Mouse (Mus musculus) kidney, embryonic 16.5 days (tissue): ENCODE data around the gene Plk2. TPM values are rescaled to one million over a fixed set of nuclear protein-coding genes. Genes with fewer than 3 reads are reported as not detected.
A peak's percentile ranks its signal among the peaks of the same experiment; 100 is the strongest.

Experiments
- ATAC-seq: fragments of 200-750 bp; cut with Nextera tagmentation; 2 replicates; pipeline ENCODE4 v1.8.0; 2017; ENCODE audit warnings: moderate TSS enrichment; ENCODE audit not compliant: low FRiP score, low TSS enrichment
- H3K27ac ChIP-seq: fragments of 300-500 bp; sonication (generic); 2 replicates; pipeline ENCODE4 v1.5.1; 2014; ENCODE audit warnings: low read length
- H3K27me3 ChIP-seq: fragments of 300-500 bp; sonication (generic); 2 replicates; pipeline ENCODE4 v1.6.1; 2014; ENCODE audit warnings: low read length, control low read depth, mixed read lengths; ENCODE audit not compliant: insufficient read depth
- H3K36me3 ChIP-seq: fragments of 300-500 bp; sonication (generic); 2 replicates; pipeline ENCODE4 v1.6.1; 2014; ENCODE audit warnings: low read length, control low read depth, mixed read lengths; ENCODE audit not compliant: insufficient read depth
- H3K4me1 ChIP-seq: fragments of 300-500 bp; sonication (generic); 2 replicates; pipeline ENCODE4 v1.6.1; 2014; ENCODE audit warnings: low read length, control low read depth, mixed read lengths; ENCODE audit not compliant: insufficient read depth
- H3K4me2 ChIP-seq: fragments of 300-500 bp; sonication (generic); replicated peaks from 2 replicates; pipeline ENCODE4 v1.6.1; 2014; ENCODE audit warnings: low read depth, low read length
- H3K4me3 ChIP-seq: fragments of 300-500 bp; sonication (generic); 2 replicates; pipeline ENCODE4 v1.5.1; 2014; ENCODE audit warnings: mild to moderate bottlenecking, low read length
- H3K9ac ChIP-seq: fragments of 300-500 bp; sonication (generic); replicated peaks from 2 replicates; pipeline ENCODE4 v1.6.1; 2014; ENCODE audit warnings: low read length
- H3K9me3 ChIP-seq: fragments of 300-500 bp; sonication (generic); 2 replicates; pipeline ENCODE4 v1.6.1; 2016; ENCODE audit warnings: low read length, control low read depth
- WGBS: fragments of 180-500 bp; shearing (Covaris S2); extraction: QIAGEN DNeasy Blood & Tissue Kit; methylation state at CpG from one replicate; pipeline ENCODE4 v1.1.7; 2014; 5-methylcytosine and 5-hydroxymethylcytosine counted together
- polyA plus RNA-seq: library from polyadenylated mRNA; unstranded; fragments of >200 nt; fragmentation: Nextera tagmentation; extraction: Ambion mirVana; gene quantifications from 2 replicates; pipeline ENCODE4 v1.2.1, GENCODE M21; 2015

The Plk2 gene
- polyA plus RNA-seq, 1 experiment from 2014 or later = 91.2 TPM

- ATAC-seq = no peak
- no peak overlapping the region for H3K4me3 ChIP-seq
- no peaks in the 10 kb centered on the region for H3K36me3 ChIP-seq
- no peaks in the 10 kb centered on the region for H3K4me1 ChIP-seq
- H3K9me3 ChIP-seq = peaks cover 3% of the 10 kb centered on the region; the same call in 1 of the 2 replicates
- no peaks in the 10 kb centered on the region for H3K27me3 ChIP-seq
- H3K27ac ChIP-seq = no peak overlapping the region
- H3K4me2 ChIP-seq = no peak overlapping the region
- 68% methylated on average over 6 of the region's 6 CpGs for WGBS
- H3K9ac ChIP-seq = no peak overlapping the region
Measured at GRCm38 (mm10) chr13:110384514-110384913, 10.3 kb upstream of the Plk2 start.

GRCm38 (mm10) chr13:110392210-110392609, 2.6 kb upstream of the Plk2 start:
- ATAC-seq = no peak
- Histone ChIP-seq H3K27ac (no peak overlapping the region), H3K36me3 (no peaks in the 10 kb centered on the region), H3K4me2 (no peak overlapping the region), H3K4me1 (peaks cover 5% of the 10 kb centered on the region), H3K9me3 (peaks cover 6% of the 10 kb centered on the region; the same call in 1 of the 2 replicates), H3K9ac (no peak overlapping the region), H3K4me3 (no peak overlapping the region), H3K27me3 (no peaks in the 10 kb centered on the region)
- WGBS = 20% methylated on average over 8 of the region's 8 CpGs

GRCm38 (mm10) chr13:110392631-110393030, 2.2 kb upstream of the Plk2 start:
- Histone ChIP-seq H3K27me3 (no peaks in the 10 kb centered on the region), H3K27ac (no peak overlapping the region), H3K4me2 (no peak overlapping the region), H3K36me3 (peaks cover 2% of the 10 kb centered on the region; the same call in 1 of the 2 replicates), H3K4me1 (peaks cover 5% of the 10 kb centered on the region), H3K9me3 (peaks cover 6% of the 10 kb centered on the region; the same call in 1 of the 2 replicates), H3K4me3 (no peak overlapping the region), H3K9ac (no peak overlapping the region)
- no peak for ATAC-seq
- WGBS = 51% methylated on average over 3 of the region's 3 CpGs

- ATAC-seq = no peak; the same call in 1 of the 2 replicates
Measured at GRCm38 (mm10) chr13:110395179-110395794, 441 bp downstream of the Plk2 start.

GRCm38 (mm10) chr13:110395916-110396685, 1.3 kb downstream of the Plk2 start:
- Histone ChIP-seq H3K36me3 (peaks cover 34% of the 10 kb centered on the region), H3K9ac (peak overlapping the region; percentile 85), H3K4me3 (peak overlapping the region; percentile 80), H3K4me2 (peak overlapping the region; percentile 74), H3K27ac (peak overlapping the region; percentile 83), H3K27me3 (no peaks in the 10 kb centered on the region), H3K4me1 (peaks cover 5% of the 10 kb centered on the region), H3K9me3 (no peaks in the 10 kb centered on the region)
- no peak for ATAC-seq
- 2% methylated on average over 21 of the region's 21 CpGs for WGBS

More at GRCm38 (mm10) chr13:110395179-110395794, 441 bp downstream of the Plk2 start:
- peak overlapping the region; percentile 80 for H3K4me3 ChIP-seq
- H3K27me3 ChIP-seq = no peaks in the 10 kb centered on the region
- WGBS = under 1% methylated on average over 40 of the region's 41 CpGs
- peaks cover 5% of the 10 kb centered on the region for H3K4me1 ChIP-seq
- peak overlapping the region; percentile 74 for H3K4me2 ChIP-seq
- H3K36me3 ChIP-seq = peaks cover 28% of the 10 kb centered on the region
- H3K27ac ChIP-seq = peak overlapping the region; percentile 83
- H3K9me3 ChIP-seq = no peaks in the 10 kb centered on the region
- peak overlapping the region; percentile 85 for H3K9ac ChIP-seq

- 80% methylated on average over 8 of the region's 8 CpGs for WGBS
- Histone ChIP-seq H3K4me2 (peak overlapping the region; percentile 26), H3K36me3 (peaks cover 34% of the 10 kb centered on the region), H3K4me3 (peak overlapping the region; percentile 28), H3K27ac (peak overlapping the region; percentile 54), H3K9ac (peak overlapping the region; percentile 43), H3K27me3 (no peaks in the 10 kb centered on the region), H3K9me3 (no peaks in the 10 kb centered on the region), H3K4me1 (peaks cover 5% of the 10 kb centered on the region)
- ATAC-seq = no peak
Measured at GRCm38 (mm10) chr13:110397750-110398149, 2.9 kb downstream of the Plk2 start.

- H3K4me2 ChIP-seq = peak overlapping the region; percentile 26
- no peaks in the 10 kb centered on the region for H3K9me3 ChIP-seq
- 71% methylated on average over 24 of the region's 24 CpGs for WGBS
- H3K4me3 ChIP-seq = peak overlapping the region; percentile 28
- H3K4me1 ChIP-seq = peaks cover 5% of the 10 kb centered on the region
- no peaks in the 10 kb centered on the region for H3K27me3 ChIP-seq
- 0 out of 2 replicates have a peak overlapping the region, but pooled peaks have one; percentile 37 for H3K9ac ChIP-seq
- no peak for ATAC-seq
- peak overlapping the region; percentile 54; the same call in 1 of the 2 replicates for H3K27ac ChIP-seq
- peaks cover 34% of the 10 kb centered on the region for H3K36me3 ChIP-seq
Measured at GRCm38 (mm10) chr13:110398513-110399270, 3.8 kb downstream of the Plk2 start.

- Histone ChIP-seq H3K27me3 (no peaks in the 10 kb centered on the region), H3K4me1 (peaks cover 9% of the 10 kb centered on the region), H3K27ac (no peak overlapping the region), H3K9ac (no peak overlapping the region), H3K9me3 (no peaks in the 10 kb centered on the region), H3K4me2 (no peak overlapping the region), H3K36me3 (peaks cover 34% of the 10 kb centered on the region), H3K4me3 (no peak overlapping the region)
- WGBS = 66% methylated on average over 3 of the region's 3 CpGs
- no peak for ATAC-seq
Measured at GRCm38 (mm10) chr13:110401443-110401842, 6.6 kb downstream of the Plk2 start.

- H3K36me3 ChIP-seq = peaks cover 34% of the 10 kb centered on the region
- no peaks in the 10 kb centered on the region for H3K27me3 ChIP-seq
- H3K4me3 ChIP-seq = no peak overlapping the region
- no peak overlapping the region for H3K27ac ChIP-seq
- H3K9ac ChIP-seq = no peak overlapping the region
- 92% methylated on average over 2 of the region's 2 CpGs for WGBS
- ATAC-seq = no peak
- no peaks in the 10 kb centered on the region for H3K9me3 ChIP-seq
- peaks cover 6% of the 10 kb centered on the region for H3K4me1 ChIP-seq
- H3K4me2 ChIP-seq = no peak overlapping the region
Measured at GRCm38 (mm10) chr13:110401877-110402276, 7.0 kb downstream of the Plk2 start.
